Mouse (Mus musculus) midbrain, embryonic 13.5 days (tissue): Measurements from ENCODE around the gene Kcnj9. TPM values are rescaled to one million over a fixed set of nuclear protein-coding genes. Genes with fewer than 3 reads are reported as not detected.

Experiments used
- ATAC-seq: fragments of 200-750 bp; cut with Nextera tagmentation; 2 replicates; pipeline ENCODE4 v1.8.0; 2017; ENCODE audit warnings: mild to moderate bottlenecking, moderate TSS enrichment, moderate library complexity
- H3K27ac ChIP-seq: fragments of 300-500 bp; sonication (generic); 2 replicates; pipeline ENCODE4 v1.5.1; 2015; ENCODE audit warnings: inconsistent platforms, mild to moderate bottlenecking, moderate library complexity
- H3K27me3 ChIP-seq: fragments of 300-500 bp; sonication (generic); 2 replicates; pipeline ENCODE4 v1.6.1; 2015; ENCODE audit warnings: mild to moderate bottlenecking, inconsistent platforms
- H3K36me3 ChIP-seq: fragments of 300-500 bp; sonication (generic); 2 replicates; pipeline ENCODE4 v1.6.1; 2015; ENCODE audit warnings: mild to moderate bottlenecking, inconsistent platforms
- H3K4me1 ChIP-seq: fragments of 300-500 bp; sonication (generic); replicated peaks from 2 replicates; pipeline ENCODE4 v1.6.1; 2015; ENCODE audit warnings: inconsistent platforms
- H3K4me2 ChIP-seq: fragments of 300-500 bp; sonication (generic); replicated peaks from 2 replicates; pipeline ENCODE4 v1.6.1; 2015; ENCODE audit warnings: moderate library complexity, mild to moderate bottlenecking, inconsistent platforms
- H3K4me3 ChIP-seq: fragments of 300-500 bp; sonication (generic); replicated peaks from 2 replicates; pipeline ENCODE4 v1.5.1; 2015; ENCODE audit warnings: mild to moderate bottlenecking, inconsistent platforms
- H3K9ac ChIP-seq: fragments of 300-500 bp; sonication (generic); replicated peaks from 2 replicates; pipeline ENCODE4 v1.6.1; 2015; ENCODE audit warnings: mild to moderate bottlenecking, inconsistent platforms
- H3K9me3 ChIP-seq: fragments of 300-500 bp; sonication (generic); 2 replicates; pipeline ENCODE4 v1.6.1; 2016; ENCODE audit warnings: mild to moderate bottlenecking, inconsistent platforms
- WGBS: fragments of 180-500 bp; shearing (Covaris S2); methylation state at CpG from one replicate; pipeline ENCODE4 v1.1.7; 2015; 5-methylcytosine and 5-hydroxymethylcytosine counted together
- polyA plus RNA-seq: library from polyadenylated mRNA; unstranded; fragments of >200 nt; fragmentation: Nextera tagmentation; extraction: Ambion mirVana; gene quantifications from 2 replicates; pipeline ENCODE4 v1.2.1, GENCODE M21; 2015

The Kcnj9 gene
- polyA plus RNA-seq, 1 experiment from 2014 or later: 3.6 TPM

DNA sequence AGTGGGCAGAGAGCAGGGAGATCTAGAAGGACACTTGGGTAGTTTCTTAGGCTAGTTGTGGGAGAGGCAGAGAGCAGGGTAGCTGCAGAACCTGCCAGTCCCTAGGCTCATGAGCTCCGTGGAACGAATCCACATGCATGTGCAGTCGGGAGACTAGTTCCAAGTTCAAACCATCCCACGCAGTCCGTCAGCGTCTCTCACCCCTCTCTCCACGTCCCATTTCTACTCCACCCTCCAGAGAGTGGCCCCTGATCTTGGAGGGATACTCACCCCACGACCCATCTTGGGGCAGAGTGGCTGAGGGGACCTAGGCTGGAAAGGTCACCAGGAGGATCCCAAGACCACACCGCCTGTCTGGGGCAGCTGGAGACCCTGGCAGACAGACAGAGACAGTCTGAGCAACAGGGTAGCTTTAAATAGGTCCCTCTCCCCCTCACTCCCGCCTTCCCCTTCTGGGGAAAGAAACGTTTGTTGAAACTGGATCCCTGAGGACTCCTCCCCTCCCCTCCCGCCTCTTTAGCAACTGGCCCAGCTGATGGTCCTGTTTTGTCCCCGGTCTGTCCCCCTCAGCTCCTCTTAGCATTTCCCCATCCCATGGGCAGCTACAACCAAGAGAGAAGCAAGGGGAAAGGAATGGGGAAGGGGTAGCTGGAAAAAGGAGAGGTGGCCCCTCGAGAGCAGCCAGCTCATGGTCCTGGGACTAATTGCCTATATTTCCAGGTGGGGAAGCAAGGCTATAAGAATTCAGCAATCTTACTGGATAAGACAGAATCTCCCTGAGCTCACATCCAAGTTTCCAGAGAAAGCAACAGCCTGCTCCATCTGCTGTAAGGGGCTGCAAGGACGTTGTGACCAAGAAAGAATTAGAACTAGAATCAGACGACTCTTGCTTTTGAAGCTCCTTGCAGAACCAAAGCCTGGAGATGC lies 31.2 kb downstream of the Kcnj9 start, which contains the start of gene Atp1a2:
Gene Atp1a2, minus strand, starts transcription at position 454 of the 927 bp plus-strand sequence.
- no peaks in the 10 kb centered on the region for H3K9me3 ChIP-seq
- no peaks in the 10 kb centered on the region for H3K36me3 ChIP-seq
- ATAC-seq: peak; percentile 20; the same call in 1 of the 2 replicates
- peak within 1 kb of the TSS; percentile 24 for H3K4me3 ChIP-seq
- H3K27me3 ChIP-seq: peaks cover 5% of the 10 kb centered on the region; the same call in 1 of the 2 replicates
- H3K4me2 ChIP-seq: peak within 1 kb of the TSS; percentile 33
- 13% methylated on average over 16 of the region's 16 CpGs for WGBS
- H3K27ac ChIP-seq: peak within 1 kb of the TSS; percentile 47
- peak within 1 kb of the TSS; percentile 44; the same call in 1 of the 2 replicates for H3K9ac ChIP-seq
- H3K4me1 ChIP-seq: peaks cover 65% of the 10 kb centered on the region

GRCm38 (mm10) chr1:172296816-172297510 lies 32.2 kb downstream of the Kcnj9 start:
- peak overlapping the region; percentile 33 for H3K4me2 ChIP-seq
- peak overlapping the region; percentile 24 for H3K4me3 ChIP-seq
- ATAC-seq: no peak
- no peaks in the 10 kb centered on the region for H3K36me3 ChIP-seq
- 86% methylated on average over 6 of the region's 6 CpGs for WGBS
- peak overlapping the region; percentile 44; the same call in 1 of the 2 replicates for H3K9ac ChIP-seq
- H3K27ac ChIP-seq: peak overlapping the region; percentile 47
- H3K4me1 ChIP-seq: peaks cover 57% of the 10 kb centered on the region
- H3K9me3 ChIP-seq: no peaks in the 10 kb centered on the region
- peaks cover 5% of the 10 kb centered on the region; the same call in 1 of the 2 replicates for H3K27me3 ChIP-seq

DNA sequence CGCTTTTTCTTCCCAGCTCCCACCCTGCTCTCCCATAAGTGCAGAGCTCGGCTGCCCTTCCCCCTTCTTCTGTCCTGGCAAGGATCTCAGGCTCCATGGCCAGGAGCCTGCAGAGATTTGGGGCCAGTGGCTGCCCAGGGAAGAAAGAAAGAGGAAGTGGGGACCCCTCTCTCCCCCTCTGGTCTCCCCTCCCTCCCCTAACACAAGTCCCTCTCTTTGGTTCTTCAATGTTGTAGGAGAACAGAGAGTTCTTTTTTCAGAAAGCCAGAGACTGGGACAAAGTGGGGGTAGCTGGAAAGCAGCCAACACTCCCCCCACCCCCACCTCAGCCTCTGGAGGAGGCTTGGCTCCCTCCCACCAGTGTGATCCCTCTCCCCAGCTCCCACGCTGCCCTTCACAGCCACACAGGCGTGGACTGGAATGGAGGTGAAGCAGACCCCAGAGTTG lies 33.3 kb downstream of the Kcnj9 start:
- peaks cover 5% of the 10 kb centered on the region; the same call in 1 of the 2 replicates for H3K27me3 ChIP-seq
- peak; percentile 64 for ATAC-seq
- peak overlapping the region; percentile 47; the same call in 1 of the 2 replicates for H3K27ac ChIP-seq
- no peaks in the 10 kb centered on the region for H3K9me3 ChIP-seq
- H3K36me3 ChIP-seq: no peaks in the 10 kb centered on the region
- 44% methylated on average over 4 of the region's 4 CpGs for WGBS
- peak overlapping the region; percentile 24; the same call in 1 of the 2 replicates for H3K4me3 ChIP-seq
- H3K4me1 ChIP-seq: peaks cover 45% of the 10 kb centered on the region
- peak overlapping the region; percentile 33 for H3K4me2 ChIP-seq
- no peak overlapping the region for H3K9ac ChIP-seq

DNA sequence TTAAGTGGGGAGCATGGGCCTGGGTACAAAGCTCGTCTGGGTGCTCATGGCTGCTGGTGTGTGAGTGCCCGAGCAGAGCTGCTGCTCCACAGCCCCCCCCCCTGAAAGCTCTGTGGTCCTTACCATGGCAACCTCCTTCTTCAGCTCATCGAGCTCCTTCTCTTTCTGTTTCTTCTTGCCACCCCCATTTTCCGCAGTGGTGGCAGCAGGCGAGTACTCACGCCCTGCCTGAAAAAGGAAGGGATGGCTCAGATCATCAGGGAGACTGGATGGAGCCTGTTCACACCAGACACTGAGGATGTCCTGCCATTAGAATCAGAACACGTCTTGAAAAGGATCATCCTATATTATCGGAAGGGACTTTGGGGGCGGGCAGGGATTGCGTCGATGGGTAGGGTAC lies 35.7 kb downstream of the Kcnj9 start:
- no peak for ATAC-seq
- Histone ChIP-seq H3K9ac (no peak overlapping the region), H3K9me3 (no peaks in the 10 kb centered on the region), H3K4me2 (no peak overlapping the region), H3K27ac (no peak overlapping the region), H3K4me1 (peaks cover 40% of the 10 kb centered on the region), H3K36me3 (no peaks in the 10 kb centered on the region), H3K27me3 (no peaks in the 10 kb centered on the region; the same call in 1 of the 2 replicates), H3K4me3 (no peak overlapping the region)
- WGBS: 86% methylated on average over 11 of the region's 11 CpGs

GRCm38 (mm10) chr1:172292880-172293279 lies 36.2 kb downstream of the Kcnj9 start:
- peaks cover 35% of the 10 kb centered on the region for H3K4me1 ChIP-seq
- H3K9me3 ChIP-seq: no peaks in the 10 kb centered on the region
- H3K27ac ChIP-seq: no peak overlapping the region

GRCm38 (mm10) chr1:172289617-172289946 lies 39.5 kb downstream of the Kcnj9 start:
- Histone ChIP-seq H3K4me1 (peaks cover 4% of the 10 kb centered on the region), H3K9ac (no peak overlapping the region), H3K36me3 (no peaks in the 10 kb centered on the region), H3K27ac (no peak overlapping the region), H3K4me3 (no peak overlapping the region), H3K4me2 (no peak overlapping the region), H3K27me3 (no peaks in the 10 kb centered on the region), H3K9me3 (no peaks in the 10 kb centered on the region)
- WGBS: 95% methylated on average over 3 of the region's 3 CpGs
- ATAC-seq: no peak

More at GRCm38 (mm10) chr1:172292880-172293279, 36.2 kb downstream of the Kcnj9 start:
- Histone ChIP-seq H3K4me2 (no peak overlapping the region), H3K27me3 (no peaks in the 10 kb centered on the region; the same call in 1 of the 2 replicates), H3K4me3 (no peak overlapping the region), H3K36me3 (no peaks in the 10 kb centered on the region), H3K9ac (no peak overlapping the region)
- no peak for ATAC-seq
- 75% methylated on average over 2 of the region's 2 CpGs for whole genome bisulfite sequencing

DNA sequence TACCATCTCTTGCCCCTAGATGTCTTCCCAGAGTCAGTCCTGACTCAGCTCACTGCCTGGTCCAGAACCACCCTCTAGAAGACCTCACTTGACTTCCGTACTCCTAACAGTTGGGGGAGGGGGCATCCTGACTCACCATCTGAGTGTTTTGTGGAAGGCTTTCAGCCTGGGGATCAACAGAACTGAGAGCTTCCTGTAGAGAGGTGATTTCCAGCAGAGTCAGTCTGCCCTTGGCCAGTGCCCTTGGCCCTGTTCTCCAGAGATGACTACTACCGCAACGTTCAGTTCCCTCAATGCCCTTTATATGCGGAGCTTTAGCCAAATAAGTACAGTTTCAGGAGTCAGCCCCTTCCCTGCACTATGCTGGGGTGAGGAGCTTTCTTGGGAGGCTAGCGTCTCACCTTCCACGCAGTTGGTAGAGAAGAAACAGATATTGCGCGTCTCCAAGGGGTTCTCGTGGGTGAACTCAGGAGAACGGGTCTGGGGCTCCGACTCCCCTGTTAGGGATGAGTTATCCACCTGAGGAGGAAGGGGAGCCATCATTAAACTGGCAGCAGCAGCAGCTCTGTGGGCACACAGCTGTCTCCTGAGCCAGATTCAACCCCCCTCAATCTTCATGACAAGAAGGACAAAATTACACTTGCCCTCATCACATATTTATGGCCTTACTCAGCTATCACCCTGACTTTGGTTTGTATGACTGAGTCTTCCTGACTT lies 40.1 kb downstream of the Kcnj9 start:
- Histone ChIP-seq H3K9ac (no peak overlapping the region), H3K4me3 (no peak overlapping the region), H3K9me3 (no peaks in the 10 kb centered on the region), H3K4me2 (no peak overlapping the region), H3K36me3 (no peaks in the 10 kb centered on the region), H3K4me1 (no peaks in the 10 kb centered on the region), H3K27me3 (no peaks in the 10 kb centered on the region), H3K27ac (no peak overlapping the region)
- no peak for ATAC-seq
- WGBS: 92% methylated on average over 11 of the region's 11 CpGs

DNA sequence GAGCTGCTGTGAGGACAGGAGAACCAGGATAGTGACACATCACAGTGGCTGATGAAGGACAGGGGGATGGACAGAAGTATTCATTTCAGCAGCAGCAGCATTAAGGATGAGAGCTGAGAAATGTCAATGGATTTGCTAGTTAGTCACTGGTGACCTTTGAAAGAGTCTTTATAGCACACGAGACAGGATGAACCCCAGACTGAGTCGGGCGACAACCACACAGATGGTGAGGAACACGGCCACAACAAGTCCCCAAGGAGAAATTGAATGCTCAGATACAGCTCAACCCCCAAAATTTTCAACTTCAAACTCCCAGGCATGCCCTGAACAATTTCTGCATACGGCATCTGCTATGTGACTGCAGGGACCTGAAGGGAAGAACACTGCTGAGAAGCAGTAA lies 42.4 kb downstream of the Kcnj9 start:
- Histone ChIP-seq H3K27ac (no peak overlapping the region), H3K4me2 (no peak overlapping the region), H3K4me1 (no peaks in the 10 kb centered on the region), H3K9me3 (no peaks in the 10 kb centered on the region), H3K27me3 (no peaks in the 10 kb centered on the region), H3K36me3 (no peaks in the 10 kb centered on the region), H3K4me3 (no peak overlapping the region), H3K9ac (no peak overlapping the region)
- ATAC-seq: no peak
- WGBS: 94% methylated on average over 5 of the region's 5 CpGs

- H3K27me3 ChIP-seq: no peaks in the 10 kb centered on the region
- H3K27ac ChIP-seq: no peak overlapping the region
- ATAC-seq: no peak
- H3K4me2 ChIP-seq: no peak overlapping the region
- no peaks in the 10 kb centered on the region for H3K36me3 ChIP-seq
- no peaks in the 10 kb centered on the region for H3K4me1 ChIP-seq
- 89% methylated on average over 14 of the region's 14 CpGs for WGBS
- no peak overlapping the region for H3K4me3 ChIP-seq
- H3K9ac ChIP-seq: no peak overlapping the region
- H3K9me3 ChIP-seq: no peaks in the 10 kb centered on the region
Observed at GRCm38 (mm10) chr1:172284221-172284620, 44.9 kb downstream of the Kcnj9 start.

GRCm38 (mm10) chr1:172283073-172283472 lies 46.0 kb downstream of the Kcnj9 start:
- Histone ChIP-seq H3K4me2 (no peak overlapping the region), H3K9me3 (no peaks in the 10 kb centered on the region), H3K36me3 (no peaks in the 10 kb centered on the region), H3K4me1 (no peaks in the 10 kb centered on the region), H3K27ac (no peak overlapping the region), H3K27me3 (no peaks in the 10 kb centered on the region), H3K4me3 (no peak overlapping the region), H3K9ac (no peak overlapping the region)
- WGBS: 88% methylated on average over 6 of the region's 6 CpGs
- ATAC-seq: no peak

DNA sequence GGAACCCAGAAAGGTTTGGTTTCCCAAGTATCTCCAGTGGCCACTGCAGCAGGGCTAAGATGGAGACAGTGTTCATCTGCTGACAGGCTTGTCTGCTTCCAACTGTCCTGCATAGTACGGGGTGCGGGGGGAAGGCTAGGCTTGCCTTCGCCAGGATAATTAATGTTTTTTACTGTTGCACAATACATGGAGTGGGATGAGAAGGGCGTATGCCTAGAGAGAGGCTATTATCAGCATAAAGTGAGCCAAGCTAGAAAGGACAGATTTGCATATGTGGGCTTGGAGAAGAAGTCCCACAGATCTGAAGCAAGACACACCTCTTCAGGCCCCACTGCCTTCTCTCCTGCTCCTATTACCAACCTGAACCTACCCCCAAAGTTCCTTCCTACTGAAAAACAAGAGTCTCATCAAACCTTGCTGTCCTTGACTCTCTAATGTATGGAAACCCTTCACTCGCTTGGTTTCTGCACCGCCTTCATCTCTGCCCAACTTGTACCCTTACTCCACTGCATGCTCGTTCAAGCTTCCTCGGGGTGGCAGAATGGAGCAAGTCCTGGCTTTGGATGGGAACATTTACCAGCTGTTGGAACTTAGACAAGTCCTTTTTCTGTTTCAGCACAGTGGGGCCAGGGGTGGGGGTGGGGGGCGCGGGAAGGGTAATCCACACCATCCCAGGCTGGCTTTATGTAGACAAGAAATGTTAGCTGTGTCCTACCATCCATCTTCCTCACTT lies 47.4 kb downstream of the Kcnj9 start:
- Histone ChIP-seq H3K27me3 (no peaks in the 10 kb centered on the region), H3K4me2 (no peak overlapping the region), H3K9me3 (no peaks in the 10 kb centered on the region), H3K27ac (no peak overlapping the region), H3K9ac (no peak overlapping the region), H3K4me3 (no peak overlapping the region), H3K4me1 (no peaks in the 10 kb centered on the region), H3K36me3 (no peaks in the 10 kb centered on the region)
- WGBS: 92% methylated on average over 10 of the region's 10 CpGs
- ATAC-seq: no peak
